ENCODE assay signal across 8 mouse cellular contexts in genomic region chr16:56037138-56038010, GRCm38 (mm10). TPM values are rescaled to one million over a fixed set of nuclear protein-coding genes. Genes with fewer than 3 reads are reported as not detected.
DNase-seq lines count a peak whose midpoint lies in the region; ATAC-seq and TF ChIP-seq lines count a peak whose summit lies in the region.

Trmt10c (minus strand) TSS chr16:56037819.

- WGBS in embryonic facial prominence, embryonic 13.5 days, result under 1% methylated on average over 63 of the region's 63 CpGs
- under 1% methylated on average over 63 of the region's 63 CpGs for WGBS in heart, adult 2 months
- WGBS in kidney, adult 2 months, result under 1% methylated on average over 63 of the region's 63 CpGs
- 1% methylated on average over 63 of the region's 63 CpGs for WGBS in limb, embryonic 12.5 days
- WGBS in midbrain, embryonic 14.5 days, result under 1% methylated on average over 63 of the region's 63 CpGs

- no peak for TF ChIP-seq EP300 in heart, adult 2 months (IDR thresholded peaks at IDR 0.05; ENCODE audit: insufficient read depth, low read depth, low read length)

- no peak for TF ChIP-seq CTCF in heart, adult 2 months (IDR thresholded peaks at IDR 0.05)
- no peak for TF ChIP-seq CTCF in kidney, adult 2 months (conservative IDR thresholded peaks at IDR 0.05; ENCODE audit: insufficient read depth, insufficient read length, low read depth, low read length)

- H3K27me3 ChIP-seq in embryonic facial prominence, embryonic 13.5 days, result no peaks in the 10 kb centered on the region
- no peaks in the 10 kb centered on the region for H3K27me3 ChIP-seq in heart, adult 2 months (ENCODE audit: control insufficient read depth, insufficient read depth, low read length)
- no peaks in the 10 kb centered on the region for H3K27me3 ChIP-seq in kidney, adult 2 months (replicated peaks; ENCODE audit: control insufficient read depth, insufficient read depth, low read length)
- H3K27me3 ChIP-seq in limb, embryonic 12.5 days, result no peaks in the 10 kb centered on the region
- no peaks in the 10 kb centered on the region for H3K27me3 ChIP-seq in midbrain, embryonic 14.5 days (ENCODE audit: control insufficient read depth, insufficient read depth, low read length)

- H3K4me2 ChIP-seq in embryonic facial prominence, embryonic 13.5 days, result peak within 1 kb of the TSS; percentile 74
- peak within 1 kb of the TSS; percentile 73 for H3K4me2 ChIP-seq in limb, embryonic 12.5 days
- peak within 1 kb of the TSS; percentile 72 for H3K4me2 ChIP-seq in midbrain, embryonic 14.5 days (ENCODE audit: low read length)

- intact Hi-C loops in heart, adult 2 months (cut with DNase I), result loop anchor here (1.0 kb wide), 1 partner anchor 38 kb away; no protein-coding TSS in a partner anchor

- no peaks in the 10 kb centered on the region for H3K79me2 ChIP-seq in heart, adult 2 months (replicated peaks; ENCODE audit: control insufficient read depth, insufficient read depth, low read length)

- H3K9me3 ChIP-seq in embryonic facial prominence, embryonic 13.5 days, result no peaks in the 10 kb centered on the region
- H3K9me3 ChIP-seq in limb, embryonic 12.5 days, result no peaks in the 10 kb centered on the region
- H3K9me3 ChIP-seq in midbrain, embryonic 14.5 days (ENCODE audit: control insufficient read depth, low read length), result no peaks in the 10 kb centered on the region

- peak within 1 kb of the TSS; percentile 94 for H3K27ac ChIP-seq in embryonic facial prominence, embryonic 13.5 days
- peak within 1 kb of the TSS; percentile 91 for H3K27ac ChIP-seq in heart, adult 2 months
- H3K27ac ChIP-seq in kidney, adult 2 months (ENCODE audit: insufficient read depth, low read depth, low read length), result peak within 1 kb of the TSS; percentile 75
- peak within 1 kb of the TSS; percentile 91 for H3K27ac ChIP-seq in limb, embryonic 12.5 days
- H3K27ac ChIP-seq in midbrain, embryonic 14.5 days (replicated peaks; ENCODE audit: low read depth, low read length), result peak within 1 kb of the TSS; percentile 85

- DNase-seq in 416B (ENCODE audit: low read depth), result peak; percentile 96
- peak; percentile 85 to 86 for DNase-seq in adrenal gland, postnatal 4 days (ENCODE audit: low spot score in 2 of 2)
- DNase-seq in heart, adult 2 months, result peak; percentile 94 to 97
- peak; percentile 95 for DNase-seq in kidney, adult 2 months
- DNase-seq in midbrain, embryonic 14.5 days, result peak; percentile 97
- DNase-seq in spleen, adult 12 weeks (ENCODE audit: low spot score), result peak; percentile 82

- H3K9ac ChIP-seq in embryonic facial prominence, embryonic 13.5 days, result peak within 1 kb of the TSS; percentile 92
- H3K9ac ChIP-seq in heart, adult 2 months (ENCODE audit: low read depth, low read length), result peak within 1 kb of the TSS; percentile 80
- H3K9ac ChIP-seq in limb, embryonic 12.5 days (replicated peaks), result peak within 1 kb of the TSS; percentile 78
- H3K9ac ChIP-seq in midbrain, embryonic 14.5 days (replicated peaks; ENCODE audit: low read length), result peak within 1 kb of the TSS; percentile 78

- H3K4me3 ChIP-seq in embryonic facial prominence, embryonic 13.5 days, result peak within 1 kb of the TSS; percentile 93
- peak within 1 kb of the TSS; percentile 88 for H3K4me3 ChIP-seq in heart, adult 2 months
- peak within 1 kb of the TSS; percentile 93 for H3K4me3 ChIP-seq in kidney, adult 2 months (ENCODE audit: insufficient read depth, low read depth, low read length)
- H3K4me3 ChIP-seq in limb, embryonic 12.5 days (replicated peaks), result peak within 1 kb of the TSS; percentile 79
- peak within 1 kb of the TSS; percentile 86 for H3K4me3 ChIP-seq in midbrain, embryonic 14.5 days (replicated peaks; ENCODE audit: low read depth, low read length)

- peak; percentile 98 for ATAC-seq in embryonic facial prominence, embryonic 13.5 days (ENCODE audit: insufficient number of reproducible peaks, insufficient read depth, low FRiP score, low TSS enrichment, low read depth)
- ATAC-seq in limb, embryonic 12.5 days (ENCODE audit: insufficient number of reproducible peaks, insufficient read depth, low FRiP score, low TSS enrichment, low read depth), result peak; percentile 100
- ATAC-seq in midbrain, embryonic 14.5 days (ENCODE audit: low FRiP score, low TSS enrichment), result peak; percentile 100

- peak; percentile 88 for TF ChIP-seq POLR2A in heart, adult 2 months (IDR thresholded peaks at IDR 0.05; ENCODE audit: insufficient read depth, low read depth, low read length)
- TF ChIP-seq POLR2A in kidney, adult 2 months (IDR thresholded peaks at IDR 0.05; ENCODE audit: low read depth, low read length), result peak; percentile 25

- H3K36me3 ChIP-seq in embryonic facial prominence, embryonic 13.5 days, result peaks cover 22% of the 10 kb centered on the region
- peaks cover 6% of the 10 kb centered on the region; the same call in 1 of the 2 replicates for H3K36me3 ChIP-seq in heart, adult 2 months (ENCODE audit: control insufficient read depth, insufficient read depth, low read length)
- peaks cover 3% of the 10 kb centered on the region for H3K36me3 ChIP-seq in kidney, adult 2 months (ENCODE audit: control insufficient read depth, insufficient read depth, low read length)
- H3K36me3 ChIP-seq in limb, embryonic 12.5 days, result peaks cover 30% of the 10 kb centered on the region
- peaks cover 22% of the 10 kb centered on the region for H3K36me3 ChIP-seq in midbrain, embryonic 14.5 days (ENCODE audit: control insufficient read depth, insufficient read depth, low read length)

- H3K4me1 ChIP-seq in embryonic facial prominence, embryonic 13.5 days, result peaks cover 15% of the 10 kb centered on the region
- H3K4me1 ChIP-seq in heart, adult 2 months (ENCODE audit: control insufficient read depth, insufficient read depth, low read length), result peaks cover 2% of the 10 kb centered on the region
- H3K4me1 ChIP-seq in kidney, adult 2 months (ENCODE audit: control insufficient read depth, insufficient read depth, low read length), result peaks cover 4% of the 10 kb centered on the region
- peaks cover 12% of the 10 kb centered on the region for H3K4me1 ChIP-seq in limb, embryonic 12.5 days (replicated peaks)
- H3K4me1 ChIP-seq in midbrain, embryonic 14.5 days (ENCODE audit: control insufficient read depth, insufficient read depth, low read length), result peaks cover 12% of the 10 kb centered on the region

RNA-seq across cellular contexts. Expression of gene Trmt10c, which starts in this region (rescaled TPM):
- 10 to 100 TPM; 17.4 to 17.8 TPM for total RNA-seq in adrenal gland, postnatal 4 days (2021)
- polyA plus RNA-seq in embryonic facial prominence, embryonic 13.5 days (2015; fragmentation: Nextera tagmentation; extraction: Ambion mirVana), result 27.7 and 28.5 TPM in 2 replicates
- total RNA-seq in heart, adult 2 months (2021), result 10 to 100 TPM; 12.0 TPM
- polyA plus RNA-seq in heart, adult 2 months (2012; rRNA removed), result 2.5 and 4.2 TPM in 2 replicates
- polyA plus RNA-seq in kidney, adult 2 months (2012; rRNA removed), result 2.9 and 3.3 TPM in 2 replicates
- 30.3 and 31.0 TPM in 2 replicates for polyA plus RNA-seq in limb, embryonic 12.5 days (2016; fragmentation: Nextera tagmentation; extraction: Ambion mirVana)
- 23.8 and 24.0 TPM in 2 replicates for polyA plus RNA-seq in midbrain, embryonic 14.5 days (2014; fragmentation: Nextera tagmentation; extraction: Ambion mirVana)

Comparison
In these comparisons a context has a peak if more than half of its experiments do, and no peak if none do; other contexts are left out.
1. Peak in every context shown above with its lines: DNase-seq, ATAC-seq, H3K4me3 ChIP-seq and H3K27ac ChIP-seq.